Mouse (Mus musculus): Measurements from ENCODE around the gene Patl2.

Patl2 gene

GRCm38 (mm10) chr2:122171292-122171691 lies 14.7 kb downstream of the Patl2 start:
- DNase-seq = no peak

- DNase-seq = no peak
Measured at GRCm38 (mm10) chr2:122164293-122164692, 21.7 kb downstream of the Patl2 start.

GRCm38 (mm10) chr2:122163430-122164195 lies 22.4 kb downstream of the Patl2 start:
- DNase-seq = no peak

- DNase-seq = no peak
Measured at GRCm38 (mm10) chr2:122162529-122162928, 23.5 kb downstream of the Patl2 start.

GRCm38 (mm10) chr2:122161542-122161941 lies 24.4 kb downstream of the Patl2 start:
- DNase-seq = no peak

- DNase-seq = peak; percentile 60 to 86
Measured at GRCm38 (mm10) chr2:122160680-122161079, 25.3 kb downstream of the Patl2 start, which contains the start of gene Trim69. Gene Trim69, plus strand, starts transcription at chr2:122160700.

GRCm38 (mm10) chr2:122159667-122160066 lies 26.3 kb downstream of the Patl2 start:
- DNase-seq = no peak

- no peak for DNase-seq
Measured at GRCm38 (mm10) chr2:122158362-122158802, 27.6 kb downstream of the Patl2 start.

GRCm38 (mm10) chr2:122157561-122157960 lies 28.4 kb downstream of the Patl2 start:
- DNase-seq = no peak

GRCm38 (mm10) chr2:122156051-122156700 lies 29.8 kb downstream of the Patl2 start:
- peak in 1 of 2 experiments; percentile 29 for DNase-seq

GRCm38 (mm10) chr2:122155292-122155691 lies 30.7 kb downstream of the Patl2 start:
- no peak for DNase-seq

- no peak for DNase-seq
Measured at GRCm38 (mm10) chr2:122154479-122154878, 31.5 kb downstream of the Patl2 start.

- DNase-seq = no peak
Measured at GRCm38 (mm10) chr2:122153681-122154365, 32.2 kb downstream of the Patl2 start.

- no peak for DNase-seq
Measured at GRCm38 (mm10) chr2:122152850-122153249, 33.1 kb downstream of the Patl2 start.

- no peak for DNase-seq
Measured at GRCm38 (mm10) chr2:122151221-122151620, 34.8 kb downstream of the Patl2 start.

- DNase-seq = no peak
Measured at GRCm38 (mm10) chr2:122149716-122150115, 36.3 kb downstream of the Patl2 start.

GRCm38 (mm10) chr2:122149316-122149715 lies 36.7 kb downstream of the Patl2 start:
- DNase-seq = no peak

- DNase-seq = peak; percentile 74 to 75
Measured at GRCm38 (mm10) chr2:122148242-122148917, 37.6 kb downstream of the Patl2 start.

GRCm38 (mm10) chr2:122147508-122148241 lies 38.3 kb downstream of the Patl2 start, which contains the start of gene B2m:
Gene B2m, plus strand, starts transcription at chr2:122147686.
- DNase-seq = peak; percentile 88 to 92

GRCm38 (mm10) chr2:122146687-122147086 lies 39.3 kb downstream of the Patl2 start:
- DNase-seq = peak in 1 of 2 experiments; percentile 48

GRCm38 (mm10) chr2:122145756-122146155 lies 40.2 kb downstream of the Patl2 start:
- DNase-seq = no peak

- no peak for DNase-seq
Measured at GRCm38 (mm10) chr2:122143111-122143510, 42.9 kb downstream of the Patl2 start.

Data from spleen, adult 18-20 months (tissue).